Mouse (Mus musculus) ovary, adult 18-20 months (tissue): ENCODE data around the gene Grin2c.

ENCODE experiments used
- DNase-seq: peaks from one replicate; pipeline ENCODE4 v3.0.0; 2022; ENCODE audit warnings: low spot score, mixed read lengths

The Grin2c gene

GRCm38 (mm10) chr11:115265771-115266399 is 1.2 kb downstream of the Grin2c start:
- DNase-seq: no peak

DNA sequence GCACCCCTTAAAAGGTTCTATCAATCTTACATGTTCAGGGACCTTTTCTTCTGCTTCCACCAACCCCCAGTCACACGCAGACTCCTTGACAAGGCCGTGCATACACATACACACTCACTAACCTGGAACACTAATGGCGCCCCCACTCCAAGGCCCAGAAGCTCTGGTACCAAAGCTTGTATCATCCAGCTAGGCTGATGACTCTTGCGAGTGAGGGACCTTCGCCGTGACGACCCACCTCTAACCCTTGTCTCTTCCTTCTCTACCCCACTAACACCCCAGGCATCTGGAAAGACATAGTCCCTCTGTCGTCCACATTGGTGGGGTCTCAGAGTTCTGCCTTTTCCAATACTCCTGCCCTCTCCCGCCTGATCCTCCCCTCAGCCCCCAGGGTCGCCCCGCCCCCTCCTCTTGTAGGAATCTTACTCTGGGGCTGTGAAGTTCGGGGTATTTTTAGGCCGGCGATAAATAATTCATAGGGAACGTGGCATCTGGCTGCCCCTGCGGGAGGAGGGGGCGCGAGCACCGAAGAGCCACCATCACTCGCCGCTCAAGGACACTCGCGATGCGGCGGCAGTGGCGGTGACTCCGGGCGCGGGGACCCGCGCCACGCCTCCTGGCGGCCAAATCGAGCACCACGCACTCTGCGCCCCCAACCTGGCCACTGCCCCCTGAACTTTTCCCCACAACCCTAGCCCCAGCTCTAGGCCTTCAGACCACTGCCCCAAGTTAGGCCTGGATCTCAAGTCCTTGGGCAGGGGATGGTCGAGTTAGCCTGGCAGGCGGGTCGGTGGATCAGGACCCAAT is 2.0 kb downstream of the Grin2c start:
- no peak for DNase-seq

DNA sequence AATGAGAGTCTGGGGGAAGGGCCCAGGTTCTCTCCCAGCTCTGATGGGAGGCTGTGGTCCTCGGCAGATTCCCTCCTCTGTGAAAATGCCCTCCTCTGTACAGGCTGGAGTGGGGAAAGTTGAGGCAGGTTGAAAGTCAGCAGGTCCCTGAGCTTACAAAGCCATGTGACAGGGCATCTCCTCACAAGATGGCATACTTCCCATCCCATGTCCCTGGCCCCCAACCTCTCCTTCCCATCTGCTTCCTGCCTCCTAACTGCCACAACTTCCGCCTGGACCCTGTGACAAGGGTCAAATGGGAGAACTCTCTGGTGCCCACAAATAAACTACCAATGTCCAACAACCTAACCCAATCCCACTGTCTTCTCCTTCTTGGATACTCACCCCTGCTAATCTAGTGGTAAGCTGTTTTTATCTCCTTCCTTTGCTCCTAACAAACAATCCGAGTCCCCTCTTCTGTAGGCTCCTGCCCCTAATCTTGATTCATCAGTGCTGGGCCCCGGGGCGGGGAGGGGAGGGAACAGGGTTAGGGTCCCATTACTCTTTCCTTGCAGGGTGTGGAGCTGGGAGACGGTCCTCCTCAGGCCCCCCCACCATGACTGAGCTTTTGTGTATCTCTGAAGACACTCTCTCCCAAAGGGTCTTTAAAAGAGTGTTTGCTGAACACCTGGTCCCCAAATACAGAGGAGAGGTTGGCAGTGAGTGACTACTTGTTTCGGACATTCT is 2.7 kb downstream of the Grin2c start:
- DNase-seq: no peak

DNA sequence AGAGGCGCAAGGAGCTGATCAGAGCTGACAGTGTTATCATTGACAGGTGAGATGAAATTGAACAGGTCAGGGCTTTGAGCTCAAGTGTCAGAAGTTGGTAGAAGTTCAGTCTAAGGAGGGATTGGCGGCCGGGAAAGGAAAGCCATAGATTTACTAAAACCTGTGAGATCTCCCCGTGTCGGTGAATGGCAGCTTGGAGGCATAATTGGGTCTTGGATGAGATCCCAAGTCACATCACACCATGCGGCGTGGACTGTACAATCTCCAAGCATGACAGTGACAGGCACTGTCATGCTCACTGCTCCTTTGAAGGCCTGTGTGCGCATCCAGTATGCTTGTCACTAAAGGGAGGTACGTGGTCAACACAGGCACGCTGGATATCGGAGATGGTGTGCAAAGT is 4.1 kb downstream of the Grin2c start:
- DNase-seq: no peak

- no peak for DNase-seq
These were observed 7.9 kb downstream of the Grin2c start for GRCm38 (mm10) chr11:115259134-115259533.

DNA sequence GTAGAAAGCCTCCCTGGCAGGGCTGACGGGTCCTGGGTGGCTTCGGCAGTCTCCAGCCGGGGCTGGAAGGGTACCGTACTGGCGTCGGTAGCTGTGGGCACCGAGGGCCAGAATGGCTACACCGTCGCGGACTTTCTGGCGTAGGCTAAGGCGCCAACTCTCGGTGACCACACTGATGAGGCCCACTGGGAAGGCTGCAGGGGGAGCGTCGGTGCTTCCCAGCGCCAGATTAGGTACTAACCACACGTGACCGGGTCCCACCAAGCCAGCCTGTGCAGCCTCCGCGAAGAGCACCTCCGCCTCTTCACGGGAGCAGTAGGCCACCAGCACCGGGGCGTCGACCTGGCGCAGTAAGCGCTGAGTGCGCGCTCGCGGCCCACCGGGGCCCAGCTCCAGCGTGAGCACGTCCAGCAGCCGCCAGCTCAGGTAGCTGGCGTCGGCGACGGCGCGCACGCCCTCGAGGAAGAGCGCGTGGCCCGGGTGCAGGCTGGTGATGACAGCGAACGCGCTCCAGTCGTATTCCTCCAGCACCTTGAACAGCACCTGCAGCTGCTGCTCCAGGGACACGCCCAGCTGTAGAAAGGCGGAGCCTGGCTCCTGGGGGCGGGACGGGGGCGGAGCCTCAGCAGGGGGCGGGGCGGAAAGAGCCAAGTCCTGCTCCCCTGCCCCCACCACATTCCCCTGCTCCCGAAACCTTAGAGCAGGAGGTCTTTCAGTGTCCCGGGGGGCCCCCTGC is 9.1 kb downstream of the Grin2c start:
- no peak for DNase-seq

DNA sequence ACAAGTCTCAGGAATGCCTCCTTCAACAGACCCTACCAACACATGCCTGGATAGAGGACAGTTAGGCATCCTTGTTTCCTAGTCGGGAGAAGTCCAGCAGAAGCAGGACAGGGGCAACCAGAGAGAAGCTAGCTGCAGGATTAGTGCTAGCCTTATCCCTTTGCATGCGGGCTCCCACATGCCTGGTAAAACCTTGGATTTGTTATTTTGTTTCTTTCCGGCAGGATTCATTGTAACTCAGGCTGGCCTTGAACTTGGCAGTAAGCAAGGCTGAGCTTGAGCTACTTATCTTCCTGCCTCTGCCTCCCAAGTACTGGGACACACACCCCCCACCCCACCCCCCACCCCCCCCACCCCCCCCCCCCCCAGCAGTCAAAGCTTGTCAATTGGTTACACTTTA is 15.8 kb downstream of the Grin2c start:
- DNase-seq: no peak

GRCm38 (mm10) chr11:115250405-115251090 is 16.5 kb downstream of the Grin2c start:
- DNase-seq: no peak

DNA sequence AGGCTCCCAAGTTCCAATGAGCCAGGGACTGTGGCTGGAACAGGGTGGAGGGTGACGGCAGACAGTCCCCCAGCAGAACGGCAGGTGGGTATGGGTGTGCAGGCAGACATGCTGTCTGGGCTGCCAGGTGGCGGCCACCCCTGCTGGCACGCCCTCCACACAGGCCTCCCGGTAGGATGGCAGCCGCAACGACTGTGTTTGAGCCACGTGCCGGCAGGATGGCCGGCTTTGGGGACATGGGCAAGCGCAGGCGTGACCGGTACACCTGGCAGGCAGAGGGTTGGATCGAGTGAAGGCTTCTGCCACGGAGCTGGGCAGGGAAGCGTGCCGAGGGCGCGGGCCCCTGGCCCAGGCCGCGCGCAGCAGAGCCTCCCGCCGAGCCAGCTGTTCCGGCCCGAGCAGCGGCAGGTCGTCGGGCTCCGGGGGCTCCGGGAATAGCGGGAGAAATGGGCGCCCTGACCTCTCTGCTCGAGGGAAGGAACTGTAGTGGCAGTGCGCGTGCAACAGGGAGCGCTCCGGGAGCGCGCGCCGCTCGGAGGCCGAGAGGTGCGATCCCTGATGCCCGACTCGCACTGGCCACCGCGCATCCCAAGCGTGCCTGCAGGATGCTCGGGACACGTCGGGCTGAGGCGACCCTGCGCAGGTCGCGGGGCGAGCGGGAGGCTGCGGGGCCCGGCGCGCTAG is 17.2 kb downstream of the Grin2c start:
- no peak for DNase-seq

GRCm38 (mm10) chr11:115247945-115248344 is 19.1 kb downstream of the Grin2c start:
- no peak for DNase-seq

DNA sequence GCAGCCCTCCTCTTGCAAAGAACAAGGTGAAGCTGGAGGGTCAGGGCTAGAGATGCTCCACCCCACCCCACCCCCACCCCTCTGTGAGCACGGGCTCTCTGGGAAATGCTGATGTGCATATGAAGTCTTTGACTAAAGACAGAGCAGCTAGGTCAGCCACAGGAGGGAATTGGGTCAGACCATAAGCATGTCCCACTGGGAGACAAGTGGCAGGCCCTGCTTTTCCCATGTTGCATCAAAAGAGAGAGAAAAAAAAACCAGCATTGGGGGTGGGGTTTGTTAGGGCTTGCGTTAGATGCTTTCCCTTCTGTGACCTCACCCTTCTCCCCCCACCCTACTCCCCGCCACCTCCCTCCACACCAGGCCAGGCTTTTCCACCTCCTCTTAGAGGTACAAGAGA is 19.8 kb downstream of the Grin2c start:
- no peak for DNase-seq

GRCm38 (mm10) chr11:115246386-115246785 is 20.7 kb downstream of the Grin2c start:
- DNase-seq: no peak

DNA sequence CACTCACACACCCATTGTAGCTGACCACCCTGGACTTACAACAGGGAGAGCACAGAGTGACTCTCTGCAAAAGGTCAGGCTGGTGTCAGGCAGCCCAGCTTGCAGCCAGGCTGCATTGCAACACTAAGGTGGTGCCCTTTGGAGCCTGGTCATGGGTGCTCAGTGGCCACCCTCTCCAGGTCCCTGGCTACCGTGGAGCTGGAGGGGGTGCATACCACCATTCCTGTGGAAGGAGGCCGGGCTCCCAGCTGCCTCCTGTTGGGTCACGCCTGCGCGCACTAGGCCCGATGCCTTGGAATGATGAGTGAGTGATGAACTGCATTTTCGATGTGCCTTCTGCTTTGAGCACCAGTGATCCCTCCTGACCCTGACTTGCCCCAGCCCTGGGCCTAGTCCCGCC is 22.2 kb downstream of the Grin2c start:
- no peak for DNase-seq

DNA sequence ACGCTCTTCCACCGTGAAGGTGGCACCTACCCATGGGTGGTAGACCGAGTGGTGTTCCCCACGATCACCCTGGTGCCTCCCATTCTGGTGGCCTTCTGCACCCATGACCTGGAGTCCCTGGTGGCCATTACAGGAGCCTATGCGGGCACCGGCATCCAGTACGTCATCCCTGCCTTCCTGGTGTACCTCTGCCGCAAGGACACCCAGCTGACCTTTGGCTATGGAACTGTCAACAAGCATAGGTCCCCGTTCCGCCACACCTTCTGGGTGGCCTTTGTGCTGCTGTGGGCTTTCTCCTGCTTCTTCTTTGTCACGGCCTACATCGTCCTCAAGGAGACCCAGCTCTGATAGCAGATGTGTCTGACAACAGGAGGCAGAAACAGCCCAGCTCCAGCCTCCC is 23.3 kb downstream of the Grin2c start:
- no peak for DNase-seq

DNA sequence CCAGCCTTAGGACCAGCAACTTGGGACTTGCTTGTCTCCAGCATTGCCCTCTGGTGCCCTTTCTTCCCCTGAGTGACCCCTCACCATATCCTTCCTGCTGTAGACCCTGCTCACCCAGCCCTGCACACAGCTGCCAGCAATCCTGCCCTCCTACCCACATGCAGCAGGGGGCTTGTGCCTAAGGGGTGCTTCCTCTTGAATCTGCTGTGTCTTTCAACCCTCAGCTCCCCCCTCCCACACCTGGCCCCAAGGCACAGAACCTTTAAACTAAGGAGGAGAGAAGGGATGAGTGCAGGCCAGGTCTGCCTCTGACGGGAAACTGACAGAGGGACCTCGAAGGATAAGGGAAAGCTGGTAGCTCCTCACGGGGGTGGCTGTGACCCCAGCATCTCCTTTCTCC is 24.3 kb downstream of the Grin2c start:
- no peak for DNase-seq

DNA sequence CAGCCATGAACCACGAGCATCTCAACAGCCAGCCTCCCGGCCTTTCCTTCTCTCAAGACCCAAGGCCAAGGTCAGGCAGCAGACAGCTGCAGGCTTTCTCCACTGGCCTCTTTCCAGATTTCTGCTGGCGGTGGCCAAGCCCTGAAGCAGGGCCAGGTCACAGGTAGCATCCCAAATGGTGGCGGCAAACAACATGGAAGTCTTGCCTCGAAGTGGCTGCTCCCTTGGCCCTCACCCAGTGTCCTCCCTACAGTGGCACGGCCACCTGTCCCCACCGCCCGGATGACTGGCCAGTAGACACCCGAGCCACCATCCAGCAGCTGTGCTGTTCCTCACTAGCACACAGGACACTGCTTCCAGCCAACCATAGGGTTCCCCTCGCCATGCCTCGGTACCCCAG is 25.6 kb downstream of the Grin2c start:
- peak; percentile 36 for DNase-seq

- no peak for DNase-seq
These were observed 30.5 kb downstream of the Grin2c start for GRCm38 (mm10) chr11:115236570-115236969.

GRCm38 (mm10) chr11:115234320-115235044 is 32.6 kb downstream of the Grin2c start:
- peak; percentile 46 for DNase-seq

DNA sequence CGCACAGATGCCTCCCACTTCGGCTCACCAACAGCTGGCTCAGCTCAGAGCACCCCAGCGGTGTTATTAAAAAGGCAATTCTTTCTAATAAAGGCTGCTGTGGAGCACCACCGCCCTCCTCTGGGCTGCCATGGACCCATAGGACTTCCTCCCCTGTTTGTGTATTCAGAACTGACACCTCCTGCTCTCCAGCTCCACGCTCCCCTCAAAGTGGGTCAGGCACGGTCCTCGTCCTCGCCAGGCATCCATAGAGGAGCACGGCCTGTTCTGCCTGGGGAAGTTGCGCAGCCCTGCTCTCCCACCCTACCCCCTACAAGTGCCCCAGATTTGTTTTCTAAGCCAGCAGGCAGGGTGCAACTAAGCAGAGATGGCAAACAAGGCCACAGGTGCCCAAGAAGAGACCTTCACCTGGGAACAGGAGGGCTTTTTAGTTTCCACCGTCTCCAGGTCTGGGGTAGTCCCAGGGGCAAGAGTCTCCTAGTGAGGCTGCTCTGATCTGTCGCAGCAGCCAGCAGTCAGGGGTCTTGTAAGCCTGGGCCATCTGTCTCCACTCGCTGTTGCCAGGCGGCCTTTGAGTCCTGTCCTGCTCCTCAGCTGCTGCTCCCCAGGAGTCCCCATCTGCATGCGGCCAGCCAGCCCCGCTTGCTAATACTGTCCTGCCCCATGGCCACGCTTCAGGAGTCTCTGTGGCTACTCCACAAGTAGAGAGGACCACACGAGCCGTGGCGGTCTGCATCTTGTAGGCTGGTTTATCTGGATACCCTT is 33.3 kb downstream of the Grin2c start:
- no peak for DNase-seq

- DNase-seq: no peak
These were observed 34.2 kb downstream of the Grin2c start for GRCm38 (mm10) chr11:115232889-115233288.
